Mouse (Mus musculus) left cerebral cortex, postnatal 4 days (tissue): ENCODE results near the gene Scin. TPM values are rescaled to one million over a fixed set of nuclear protein-coding genes. Genes with fewer than 3 reads are reported as not detected.
A peak's percentile ranks its signal among the peaks of the same experiment; 100 is the strongest.

Experiments
- DNase-seq: peaks from one replicate; pipeline ENCODE4 v3.0.0-alpha.2; 2022
- intact Hi-C: fragments of 180-260 bp; cut with DNase I; formaldehyde crosslinking; loops from one replicate; pipeline ENCODE4 v1.15.1; 2025
- total RNA-seq, 2 experiments: library from RNA; stranded (reverse); gene quantifications; 2 replicates each; pipeline ENCODE4 v1.2.3; 2021

Scin gene
- total RNA-seq, 2 experiments from 2014 or later: 0.12 TPM; not detected in 1

DNA sequence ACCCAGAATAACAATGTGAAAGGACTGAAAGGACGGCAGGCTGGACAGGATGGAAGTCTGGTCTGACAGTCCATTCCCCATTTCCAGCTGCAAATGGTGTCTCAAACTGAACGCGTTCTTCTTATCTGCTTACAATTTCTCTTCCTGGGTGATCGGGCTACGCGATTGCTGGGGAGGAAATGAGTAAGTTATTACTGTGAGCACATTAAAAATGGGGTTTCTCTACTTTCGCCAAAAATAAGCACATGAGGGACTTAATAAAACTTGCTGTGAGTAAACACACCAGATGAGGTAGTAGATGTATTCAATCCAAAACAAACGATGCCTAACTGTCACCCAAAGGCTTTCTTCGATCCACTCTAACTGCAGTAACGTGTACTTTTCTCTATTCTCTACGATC lies 97.4 kb downstream of the Scin start:
- intact Hi-C loops: loop anchor here (2.0 to 10.0 kb wide), 3 partner anchors 312 to 526 kb away; no protein-coding TSS in a partner anchor
- no peak for DNase-seq

DNA sequence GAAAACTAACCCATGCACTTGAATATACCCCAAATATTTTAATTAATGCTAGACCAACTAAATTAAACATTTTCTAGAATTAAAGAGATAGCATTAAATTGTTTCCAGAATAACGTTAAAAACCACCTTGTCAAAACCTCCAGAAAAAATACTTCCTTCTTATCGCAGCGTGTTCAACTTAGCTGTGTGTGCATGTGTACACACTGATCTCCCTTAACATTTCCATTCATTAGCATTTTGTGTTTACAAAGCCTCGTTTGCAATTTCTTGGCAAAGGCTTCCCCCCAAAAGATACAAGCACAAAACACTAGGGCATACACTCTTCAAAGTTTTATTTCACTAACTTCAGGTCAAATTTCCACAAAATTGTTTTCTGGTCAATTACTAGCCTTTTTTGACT lies 98.5 kb downstream of the Scin start:
- DNase-seq: no peak
- intact Hi-C loops: loop anchor here (10.0 kb wide), 1 partner anchor 311 kb away; no protein-coding TSS in a partner anchor

DNA sequence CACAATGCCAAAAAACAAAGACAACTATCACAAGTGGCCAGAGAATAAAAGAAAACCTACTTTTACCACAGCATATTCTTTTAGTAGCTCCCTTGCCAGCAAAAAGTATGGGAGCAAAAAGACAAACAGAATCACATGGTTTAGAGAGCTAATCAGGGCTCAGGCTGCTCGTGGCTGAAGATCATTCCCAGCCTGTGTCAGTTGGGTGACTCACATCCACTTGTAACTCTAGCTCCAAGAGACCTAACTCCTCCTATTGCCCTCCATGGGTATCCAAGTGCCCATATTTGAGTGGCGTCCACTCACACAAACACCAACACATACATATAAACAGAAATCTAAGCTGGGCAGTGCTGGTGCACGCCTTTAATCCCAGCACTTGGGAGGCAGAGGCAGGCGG lies 104.8 kb downstream of the Scin start:
- no peak for DNase-seq
- intact Hi-C loops: no loop called here

DNA sequence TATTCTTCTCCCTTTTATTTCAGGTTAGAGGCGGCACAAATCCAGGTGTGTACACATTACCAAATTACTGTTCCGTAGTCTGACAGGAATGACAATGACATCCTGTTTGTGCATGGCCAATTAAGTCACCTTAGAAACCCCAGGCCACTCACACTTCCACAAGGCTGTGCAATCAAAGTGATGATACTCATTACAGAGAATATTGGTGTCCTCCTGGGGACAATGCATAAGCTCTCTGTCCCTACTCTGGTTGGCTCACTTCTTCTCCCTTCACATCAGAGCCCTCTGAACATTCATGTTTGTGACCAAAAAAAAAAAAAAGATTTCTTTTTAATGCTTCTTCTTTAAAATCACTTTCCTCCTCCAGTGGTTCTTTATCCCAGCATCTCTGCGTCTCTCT lies 106.2 kb downstream of the Scin start:
- intact Hi-C loops: no loop called here
- no peak for DNase-seq

DNA sequence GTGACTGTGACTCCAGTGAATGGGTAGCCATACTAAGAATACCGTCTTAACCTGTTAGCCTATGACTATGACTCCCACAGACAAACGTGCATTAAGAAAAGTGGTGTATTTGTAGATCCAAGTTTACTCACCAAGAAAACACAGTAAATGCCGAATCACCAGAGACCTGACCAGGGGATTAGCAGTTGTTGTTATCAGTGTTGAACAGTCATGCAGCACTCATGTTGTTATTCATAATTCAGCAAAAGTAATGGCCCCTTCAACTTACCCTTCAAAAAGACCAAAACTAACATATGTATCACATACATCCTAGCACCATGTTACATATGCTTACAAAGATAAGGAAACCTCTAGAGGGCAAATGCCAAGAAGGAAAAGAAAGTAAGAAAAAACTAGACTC lies 106.6 kb downstream of the Scin start:
- no peak for DNase-seq

DNA sequence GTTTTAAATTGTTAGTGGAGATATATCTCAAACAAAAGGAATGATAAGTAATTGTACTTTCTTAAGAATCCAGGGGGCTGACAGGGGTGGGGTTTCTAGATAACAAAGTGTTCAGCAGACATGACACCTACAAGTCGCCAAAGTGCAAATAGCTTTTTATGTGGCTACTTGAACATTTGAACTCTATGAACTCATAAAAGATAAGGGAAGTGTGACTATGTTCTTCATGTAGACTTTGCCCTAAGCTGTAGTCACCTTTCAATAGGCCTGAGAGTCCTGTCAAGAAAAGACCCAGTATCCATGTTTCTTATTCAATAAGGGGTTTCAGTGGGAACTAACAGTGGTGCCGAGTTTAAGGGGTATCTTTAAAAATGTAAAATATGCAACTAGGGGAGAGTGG lies 110.1 kb downstream of the Scin start:
- DNase-seq: no peak

More for the DNA sequence above, 106.6 kb downstream of the Scin start:
- intact Hi-C loops: no loop called here

DNA sequence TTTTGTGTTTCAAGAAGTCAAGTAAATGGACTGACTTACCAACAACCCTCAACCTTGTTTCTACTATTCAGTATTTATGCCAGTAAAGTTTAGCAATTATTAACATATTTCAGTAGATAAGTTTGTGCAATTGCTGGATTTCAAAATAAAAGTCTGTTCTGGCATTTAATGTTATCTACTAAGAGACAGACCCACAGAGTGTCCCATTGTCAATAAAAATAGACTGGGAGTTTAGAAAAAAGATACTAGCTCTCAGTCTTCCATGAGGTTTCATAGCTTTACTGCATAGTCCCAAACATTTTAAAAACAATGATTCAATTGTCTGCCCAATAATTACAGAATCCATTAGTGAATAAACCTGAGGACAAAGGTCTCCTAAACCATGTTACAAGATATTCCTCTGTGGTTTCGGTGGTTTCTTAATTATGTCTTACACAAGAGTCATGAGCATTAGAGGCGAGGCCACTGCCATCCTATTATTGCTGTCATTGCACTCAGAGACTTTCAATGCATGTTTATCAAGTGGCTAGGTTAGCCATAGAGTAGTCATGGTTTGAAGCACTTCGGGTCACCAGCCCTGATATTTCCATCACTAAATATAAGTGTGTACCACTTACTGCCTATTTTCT lies 110.9 kb downstream of the Scin start:
- intact Hi-C loops: no loop called here
- no peak for DNase-seq

More for the DNA sequence above, 110.1 kb downstream of the Scin start:
- intact Hi-C loops: no loop called here

DNA sequence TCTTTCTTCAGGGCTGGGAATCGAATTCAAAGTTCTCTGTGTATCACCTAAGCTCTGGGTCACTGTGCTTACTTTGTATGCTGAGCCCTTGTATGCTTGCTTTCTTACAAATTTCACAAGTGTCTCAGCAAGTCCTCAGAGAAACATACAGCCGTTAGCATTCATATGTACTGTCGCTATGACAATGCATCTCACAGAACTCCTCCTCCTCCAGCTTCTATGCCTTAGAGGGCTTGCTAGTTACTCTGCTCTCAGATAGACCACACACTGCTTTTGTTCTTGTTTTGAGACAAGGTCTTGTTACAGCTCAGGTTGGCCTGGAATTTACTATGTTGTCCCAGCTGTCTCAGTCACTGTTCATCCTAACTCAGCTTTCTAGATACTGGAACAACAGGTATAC lies 111.7 kb downstream of the Scin start:
- DNase-seq: no peak
- intact Hi-C loops: no loop called here

DNA sequence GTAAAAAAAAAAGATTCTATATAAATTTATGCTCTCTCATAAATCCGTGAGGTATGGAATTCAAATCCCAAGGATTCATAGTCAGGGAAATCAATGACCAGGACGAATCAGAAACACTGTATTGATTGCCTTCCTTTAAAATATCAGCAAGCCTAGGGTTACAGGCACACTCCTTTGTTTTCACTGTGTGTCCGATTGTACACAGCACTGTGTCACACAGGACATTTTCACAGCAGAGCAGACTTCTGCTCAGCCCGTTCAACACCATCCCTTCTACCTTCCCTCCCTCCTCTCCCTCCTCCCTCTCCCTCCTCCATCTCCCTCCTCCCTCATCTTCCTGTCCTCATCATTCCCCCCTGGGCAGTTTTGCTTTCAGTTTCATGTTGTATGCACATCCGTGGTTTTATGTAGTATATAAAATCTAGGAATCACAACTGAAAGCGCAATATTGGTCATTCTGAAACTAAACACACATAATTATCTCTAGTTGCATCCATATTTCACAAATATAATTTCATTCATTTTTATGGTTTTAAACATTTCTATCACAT lies 116.0 kb downstream of the Scin start:
- intact Hi-C loops: no loop called here
- no peak for DNase-seq

DNA sequence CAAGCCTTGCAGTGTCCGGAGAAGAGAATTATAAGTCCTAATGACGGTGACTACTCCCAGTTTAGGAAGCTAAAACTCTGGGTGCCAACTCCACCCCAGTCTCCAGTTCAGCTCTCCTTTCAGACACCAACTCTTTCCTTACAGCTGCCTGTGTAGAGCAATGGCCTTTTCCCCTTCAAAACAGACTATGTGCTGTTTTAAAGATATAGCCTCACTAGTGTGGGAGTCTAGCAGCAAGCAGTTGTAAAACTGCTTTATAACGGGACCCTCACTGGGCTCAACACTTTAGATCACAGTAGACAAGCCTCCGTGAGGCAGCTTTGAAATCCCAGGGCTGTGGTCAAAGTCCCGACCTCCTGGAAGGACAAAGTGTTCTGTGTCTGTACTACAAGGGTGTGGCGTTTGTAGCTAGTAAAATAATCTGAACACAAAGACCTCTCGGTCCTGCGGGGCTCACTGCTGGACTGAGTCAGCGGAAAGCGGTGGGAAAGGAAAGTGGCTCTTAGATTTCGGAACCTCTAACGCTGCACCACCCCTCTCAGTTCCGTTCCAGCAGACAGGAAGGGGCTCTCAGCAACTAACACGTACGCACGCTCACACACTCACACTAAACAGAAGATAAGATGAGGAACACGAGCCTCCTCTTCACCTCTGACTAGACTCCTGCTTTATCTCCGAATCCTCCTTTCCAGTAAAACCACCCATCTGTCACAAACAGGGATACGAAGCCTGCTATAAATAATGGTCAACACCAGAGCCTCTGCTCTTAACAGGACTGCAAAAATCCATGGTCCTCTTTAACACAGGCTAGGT lies 117.2 kb downstream of the Scin start:
- intact Hi-C loops: no loop called here
- peak; percentile 9 for DNase-seq

DNA sequence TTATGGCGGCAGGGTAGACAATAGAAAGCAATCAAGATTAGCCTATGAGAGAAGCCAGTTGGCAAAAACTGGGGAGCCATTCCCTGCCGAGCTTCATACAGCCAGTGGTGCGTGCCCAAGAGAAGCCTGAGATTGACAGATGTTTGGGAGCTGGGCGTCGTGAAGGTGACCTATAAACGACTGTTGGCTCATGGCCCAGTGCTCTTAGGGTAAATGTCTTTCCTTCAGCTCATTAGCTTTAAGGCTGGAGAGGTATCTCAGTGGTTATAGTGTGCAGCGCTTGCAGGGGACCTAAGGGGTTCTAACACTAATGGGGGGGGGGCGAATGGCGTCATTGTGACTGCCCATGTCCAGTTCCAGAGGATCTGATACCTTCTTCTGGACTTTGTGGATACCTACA lies 118.0 kb downstream of the Scin start:
- no peak for DNase-seq
- intact Hi-C loops: no loop called here

DNA sequence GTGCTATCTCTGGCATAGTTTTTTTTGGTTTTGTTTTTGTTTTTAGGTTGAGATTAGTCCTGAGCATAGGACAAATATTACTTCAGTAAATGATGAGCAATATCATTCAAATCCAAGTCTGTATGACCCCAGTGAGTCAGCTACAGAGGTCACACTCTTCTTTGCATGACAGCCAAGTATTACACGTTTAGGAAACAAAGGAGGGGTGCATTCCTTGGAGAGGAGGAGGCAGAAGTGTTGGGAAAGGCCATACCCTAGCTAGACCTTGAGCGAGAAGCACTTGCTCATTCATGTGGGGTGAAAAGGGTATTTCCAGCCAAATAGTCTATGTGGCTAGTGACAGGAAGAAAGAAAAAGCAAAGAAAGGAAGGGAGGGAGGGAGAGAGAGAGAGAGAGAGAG lies 124.2 kb downstream of the Scin start:
- no peak for DNase-seq
- intact Hi-C loops: no loop called here

Other genes starting within 250 kb of the Scin start
- 10 to 100 TPM; 78.4 to 90.2 TPM for gene Arl4a, start 96.2 kb downstream of the Scin start, total RNA-seq
- under 1 TPM in 1 of 2 experiments, not detected in 1; 0.54 TPM for gene Lsmem1, start 65.3 kb upstream of the Scin start, total RNA-seq
- gene Ifrd1, start 114.3 kb upstream of the Scin start, total RNA-seq: 100 to 1,000 TPM; 112 to 125 TPM